ENCODE assay signal across 8 mouse cellular contexts in the genomic region with DNA sequence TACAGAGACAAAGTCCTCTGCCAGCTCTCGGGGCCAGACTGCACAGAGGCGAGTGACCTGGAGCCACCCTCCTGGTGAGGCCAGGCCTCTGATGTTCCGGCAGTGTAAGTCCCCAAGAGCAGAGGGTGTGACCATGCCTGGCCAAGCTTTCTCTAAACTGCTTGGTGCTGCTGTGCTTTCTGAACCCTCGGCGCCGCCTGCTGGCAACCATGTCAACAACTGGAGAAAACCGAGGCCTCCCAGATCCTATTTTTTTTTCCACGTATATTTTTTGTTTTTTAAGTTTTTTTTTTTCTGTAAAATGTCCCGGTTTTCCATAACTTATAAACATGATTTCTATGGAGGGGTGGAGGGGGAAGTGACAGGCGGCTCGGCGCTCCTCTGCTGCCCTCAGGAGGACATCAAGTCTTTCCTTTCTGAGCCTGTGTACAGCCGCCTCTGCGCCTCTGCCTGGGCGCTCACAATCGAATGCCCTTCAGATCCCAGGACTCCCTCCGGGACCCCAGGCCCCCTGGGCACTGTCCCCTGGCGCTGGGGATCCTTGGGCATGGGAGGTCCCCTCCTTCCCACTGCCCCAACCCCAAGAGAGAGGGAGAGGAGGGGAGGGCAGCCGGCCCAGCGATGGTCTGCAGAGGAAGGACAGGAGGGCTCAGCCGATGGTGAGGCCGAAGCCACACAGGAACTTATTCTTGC. TPM values are rescaled to one million over a fixed set of nuclear protein-coding genes. Genes with fewer than 3 reads are reported as not detected.
DNase-seq lines count a peak whose midpoint lies in the region; ATAC-seq and TF ChIP-seq lines count a peak whose summit lies in the region.

No protein-coding gene starts in this region.

- H3K9ac ChIP-seq in limb, embryonic 14.5 days (ENCODE audit: low read depth, low read length, severe bottlenecking), result no peak overlapping the region
- H3K9ac ChIP-seq in midbrain, embryonic 14.5 days (replicated peaks; ENCODE audit: low read length), result no peak overlapping the region
- H3K9ac ChIP-seq in stomach, embryonic 15.5 days, result no peak overlapping the region

- 33% methylated on average over 22 of the region's 22 CpGs for WGBS in limb, embryonic 14.5 days
- 28% methylated on average over 22 of the region's 22 CpGs for WGBS in midbrain, embryonic 14.5 days
- 33% methylated on average over 21 of the region's 22 CpGs for WGBS in stomach, embryonic 15.5 days

- H3K4me3 ChIP-seq in limb, embryonic 14.5 days (replicated peaks; ENCODE audit: low read length), result no peak overlapping the region
- H3K4me3 ChIP-seq in midbrain, embryonic 14.5 days (replicated peaks; ENCODE audit: low read depth, low read length), result no peak overlapping the region
- no peak overlapping the region for H3K4me3 ChIP-seq in stomach, embryonic 15.5 days (replicated peaks)

- peak; percentile 37 for DNase-seq in cerebellum, adult 9-11 months
- DNase-seq in cerebellum, adult 11 months, result no peak
- peak; percentile 82 for DNase-seq in embryo, embryonic 11 days
- DNase-seq in heart, adult 8-10 months (ENCODE audit: low spot score), result peak; percentile 81
- DNase-seq in kidney, adult 8-10 months, result peak; percentile 81 to 82
- DNase-seq in limb, embryonic 14.5 days (ENCODE audit: low spot score), result peak; percentile 44
- peak; percentile 81 for DNase-seq in midbrain, embryonic 14.5 days

- H3K4me2 ChIP-seq in limb, embryonic 14.5 days (replicated peaks; ENCODE audit: low read depth, low read length, severe bottlenecking), result no peak overlapping the region
- no peak overlapping the region for H3K4me2 ChIP-seq in midbrain, embryonic 14.5 days (ENCODE audit: low read length)
- H3K4me2 ChIP-seq in stomach, embryonic 15.5 days, result peak overlapping the region; percentile 26

- H3K36me3 ChIP-seq in limb, embryonic 14.5 days (ENCODE audit: control insufficient read depth, insufficient read depth, low read length), result peaks cover 27% of the 10 kb centered on the region
- peaks cover 24% of the 10 kb centered on the region for H3K36me3 ChIP-seq in midbrain, embryonic 14.5 days (ENCODE audit: control insufficient read depth, insufficient read depth, low read length)
- H3K36me3 ChIP-seq in stomach, embryonic 15.5 days, result peaks cover 20% of the 10 kb centered on the region

- no peaks in the 10 kb centered on the region; the same call in 1 of the 2 replicates for H3K9me3 ChIP-seq in limb, embryonic 14.5 days (ENCODE audit: control insufficient read depth, low read length)
- no peaks in the 10 kb centered on the region for H3K9me3 ChIP-seq in midbrain, embryonic 14.5 days (ENCODE audit: control insufficient read depth, low read length)
- H3K9me3 ChIP-seq in stomach, embryonic 15.5 days, result no peaks in the 10 kb centered on the region

- no peak for TF ChIP-seq POLR2A in limb, embryonic 14.5 days (IDR thresholded peaks at IDR 0.05; ENCODE audit: borderline replicate concordance, extremely low read depth, insufficient read depth, insufficient read length)

- H3K27ac ChIP-seq in limb, embryonic 14.5 days (replicated peaks; ENCODE audit: low read depth, low read length), result no peak overlapping the region
- H3K27ac ChIP-seq in midbrain, embryonic 14.5 days (replicated peaks; ENCODE audit: low read depth, low read length), result no peak overlapping the region
- H3K27ac ChIP-seq in stomach, embryonic 15.5 days, result peak overlapping the region; percentile 65; the same call in 1 of the 2 replicates

- no peaks in the 10 kb centered on the region for H3K27me3 ChIP-seq in limb, embryonic 14.5 days (ENCODE audit: control insufficient read depth, insufficient read depth, low read length)
- H3K27me3 ChIP-seq in midbrain, embryonic 14.5 days (ENCODE audit: control insufficient read depth, insufficient read depth, low read length), result no peaks in the 10 kb centered on the region
- H3K27me3 ChIP-seq in stomach, embryonic 15.5 days (replicated peaks), result no peaks in the 10 kb centered on the region

- no peak for ATAC-seq in limb, embryonic 14.5 days (ENCODE audit: low FRiP score, low read depth)
- ATAC-seq in midbrain, embryonic 14.5 days (ENCODE audit: low FRiP score, low TSS enrichment), result peak; percentile 48; the same call in 1 of the 2 replicates
- peak; percentile 85 for ATAC-seq in stomach, embryonic 15.5 days (ENCODE audit: insufficient read depth, low FRiP score, low read depth)

- peaks cover 16% of the 10 kb centered on the region for H3K4me1 ChIP-seq in limb, embryonic 14.5 days (ENCODE audit: control insufficient read depth, insufficient read depth, low read length)
- H3K4me1 ChIP-seq in midbrain, embryonic 14.5 days (ENCODE audit: control insufficient read depth, insufficient read depth, low read length), result peaks cover 16% of the 10 kb centered on the region
- H3K4me1 ChIP-seq in stomach, embryonic 15.5 days, result peaks cover 31% of the 10 kb centered on the region

RNA-seq across cellular contexts. Expression of gene Apoe, which starts 2.2 kb away (rescaled TPM):
- total RNA-seq in heart, adult 8-10 months (2022), result 100 to 1,000 TPM; 172 to 309 (median 253) TPM
- polyA plus RNA-seq in limb, embryonic 14.5 days (2012; rRNA removed), result 365 and 376 TPM in 2 replicates
- 413 and 469 TPM in 2 replicates for polyA plus RNA-seq in limb, embryonic 14.5 days (2014; fragmentation: Nextera tagmentation; extraction: Ambion mirVana)
- 163 and 265 TPM in 2 replicates for polyA plus RNA-seq in midbrain, embryonic 14.5 days (2014; fragmentation: Nextera tagmentation; extraction: Ambion mirVana)
- polyA plus RNA-seq in stomach, embryonic 15.5 days (2015; fragmentation: Nextera tagmentation; extraction: Ambion mirVana), result 363 and 515 TPM in 2 replicates

RNA-seq across cellular contexts. Expression of gene Apoc1, which starts 8.8 kb away (rescaled TPM):
- total RNA-seq in heart, adult 8-10 months (2022), result 1 to 10 TPM in 1 of 4 experiments, under 1 TPM in 1, not detected in 2; 0.98 to 1.1 TPM
- 9.1 and 16.4 TPM in 2 replicates for polyA plus RNA-seq in limb, embryonic 14.5 days (2012; rRNA removed)
- polyA plus RNA-seq in limb, embryonic 14.5 days (2014; fragmentation: Nextera tagmentation; extraction: Ambion mirVana), result 30.7 and 36.5 TPM in 2 replicates
- polyA plus RNA-seq in midbrain, embryonic 14.5 days (2014; fragmentation: Nextera tagmentation; extraction: Ambion mirVana), result 1.7 and 2.0 TPM in 2 replicates
- polyA plus RNA-seq in stomach, embryonic 15.5 days (2015; fragmentation: Nextera tagmentation; extraction: Ambion mirVana), result 36.2 and 52.7 TPM in 2 replicates

RNA-seq across cellular contexts. Expression of gene Tomm40, which starts 14.0 kb away (rescaled TPM):
- 100 to 1,000 TPM in 1 of 4 experiments, 10 to 100 TPM in 3; 94.0 to 101 (median 99.2) TPM for total RNA-seq in heart, adult 8-10 months (2022)
- polyA plus RNA-seq in limb, embryonic 14.5 days (2012; rRNA removed), result 101 and 123 TPM in 2 replicates
- 124 and 129 TPM in 2 replicates for polyA plus RNA-seq in limb, embryonic 14.5 days (2014; fragmentation: Nextera tagmentation; extraction: Ambion mirVana)
- 120 and 121 TPM in 2 replicates for polyA plus RNA-seq in midbrain, embryonic 14.5 days (2014; fragmentation: Nextera tagmentation; extraction: Ambion mirVana)
- polyA plus RNA-seq in stomach, embryonic 15.5 days (2015; fragmentation: Nextera tagmentation; extraction: Ambion mirVana), result 161 and 181 TPM in 2 replicates

RNA-seq across cellular contexts. Expression of gene Apoc4, which starts 19.9 kb away (rescaled TPM):
- not detected for total RNA-seq in heart, adult 8-10 months (2022)
- 0.14 TPM in 1 of 2 replicates, not detected in the other for polyA plus RNA-seq in limb, embryonic 14.5 days (2012; rRNA removed)
- polyA plus RNA-seq in limb, embryonic 14.5 days (2014; fragmentation: Nextera tagmentation; extraction: Ambion mirVana), result not detected in 2 replicates
- not detected in 2 replicates for polyA plus RNA-seq in midbrain, embryonic 14.5 days (2014; fragmentation: Nextera tagmentation; extraction: Ambion mirVana)
- 8.0 and 23.5 TPM in 2 replicates for polyA plus RNA-seq in stomach, embryonic 15.5 days (2015; fragmentation: Nextera tagmentation; extraction: Ambion mirVana)

RNA-seq across cellular contexts. Expression of gene Gm44805, which starts 20.0 kb away (rescaled TPM):
- not detected for total RNA-seq in heart, adult 8-10 months (2022)
- polyA plus RNA-seq in limb, embryonic 14.5 days (2012; rRNA removed), result not detected in 2 replicates
- polyA plus RNA-seq in limb, embryonic 14.5 days (2014; fragmentation: Nextera tagmentation; extraction: Ambion mirVana), result not detected in 2 replicates
- not detected in 2 replicates for polyA plus RNA-seq in midbrain, embryonic 14.5 days (2014; fragmentation: Nextera tagmentation; extraction: Ambion mirVana)
- polyA plus RNA-seq in stomach, embryonic 15.5 days (2015; fragmentation: Nextera tagmentation; extraction: Ambion mirVana), result 3.1 TPM in 1 of 2 replicates, not detected in the other
